Mouse (Mus musculus): Measurements from ENCODE around the gene Map7d1. TPM values are rescaled to one million over a fixed set of nuclear protein-coding genes. Genes with fewer than 3 reads are reported as not detected.

Map7d1 gene
- polyA plus RNA-seq, 1 experiment from 2014 or later: 64.2 TPM

DNA sequence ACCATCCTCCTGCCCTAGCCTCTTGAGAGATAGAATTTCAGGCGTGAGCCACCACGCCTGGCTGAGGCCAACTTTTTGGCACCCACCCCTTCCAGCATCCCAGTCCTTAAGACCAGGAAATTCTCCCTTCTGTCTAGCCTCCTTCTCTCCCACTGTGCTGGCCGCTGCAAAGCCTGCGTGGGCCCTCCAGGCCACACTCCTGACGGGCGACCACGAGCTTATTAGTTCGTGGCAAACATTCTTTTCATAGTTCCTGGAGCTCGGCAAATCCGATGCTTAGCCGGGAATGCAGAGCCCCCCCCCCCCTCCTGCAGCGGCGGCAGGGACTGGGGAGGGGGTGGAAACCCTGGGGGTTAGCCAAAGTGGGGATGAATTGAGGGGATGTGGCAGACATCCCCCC is 35.1 kb upstream of the Map7d1 start:
- H3K4me3 ChIP-seq (ENCODE audit: low read depth, low read length): no peak overlapping the region
- H3K36me3 ChIP-seq (ENCODE audit: control insufficient read depth, insufficient read depth, low read length): no peaks in the 10 kb centered on the region
- DNase-seq (ENCODE audit: low spot score): no peak
- H3K27ac ChIP-seq (replicated peaks; ENCODE audit: low read depth, low read length): 0 out of 2 replicates have a peak overlapping the region, but pooled peaks have one; percentile 36
- ATAC-seq (ENCODE audit: low read depth): no peak
- no peaks in the 10 kb centered on the region for H3K9me3 ChIP-seq (ENCODE audit: control insufficient read depth, low read length)
- H3K4me2 ChIP-seq (ENCODE audit: low read depth, low read length): peak overlapping the region; percentile 31; the same call in 1 of the 2 replicates
- peaks cover 22% of the 10 kb centered on the region for H3K4me1 ChIP-seq (ENCODE audit: control insufficient read depth, insufficient read depth, low read length)
- peak overlapping the region; percentile 34; the same call in 1 of the 2 replicates for H3K9ac ChIP-seq (ENCODE audit: low read depth, low read length)
- 5% methylated on average over 13 of the region's 13 CpGs for WGBS
- H3K27me3 ChIP-seq (replicated peaks; ENCODE audit: control insufficient read depth, insufficient read depth, low read length): peaks cover 3% of the 10 kb centered on the region; the same call in 1 of the 2 replicates

DNA sequence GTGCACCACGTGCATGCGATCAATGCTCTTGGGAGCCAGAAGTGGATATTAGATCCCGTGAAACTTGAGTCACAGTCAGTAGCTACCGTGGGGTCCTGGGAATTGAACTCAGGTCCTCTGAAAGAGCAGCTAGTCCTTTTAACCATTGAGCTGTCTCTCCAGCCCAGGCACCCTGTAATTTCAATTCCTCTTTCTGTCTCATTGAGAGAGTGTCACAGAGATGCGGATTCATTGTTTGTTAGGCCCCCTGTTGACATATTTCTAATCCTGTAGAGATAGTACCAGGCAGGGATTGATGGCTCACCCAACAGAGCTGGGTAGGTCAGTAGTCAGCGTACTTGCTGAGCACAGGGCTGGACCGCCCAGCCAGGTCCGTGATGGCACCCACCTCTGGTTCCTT is 34.2 kb upstream of the Map7d1 start:
- no peaks in the 10 kb centered on the region for H3K36me3 ChIP-seq (ENCODE audit: control insufficient read depth, insufficient read depth, low read length)
- H3K4me2 ChIP-seq (ENCODE audit: low read depth, low read length): peak overlapping the region; percentile 21; the same call in 1 of the 2 replicates
- H3K4me3 ChIP-seq (ENCODE audit: low read depth, low read length): no peak overlapping the region
- DNase-seq (ENCODE audit: low spot score): no peak
- H3K4me1 ChIP-seq (ENCODE audit: control insufficient read depth, insufficient read depth, low read length): peaks cover 23% of the 10 kb centered on the region
- H3K27me3 ChIP-seq (replicated peaks; ENCODE audit: control insufficient read depth, insufficient read depth, low read length): peaks cover 5% of the 10 kb centered on the region; the same call in 1 of the 2 replicates
- H3K27ac ChIP-seq (replicated peaks; ENCODE audit: low read depth, low read length): no peak overlapping the region
- no peaks in the 10 kb centered on the region for H3K9me3 ChIP-seq (ENCODE audit: control insufficient read depth, low read length)
- 0 out of 2 replicates have a peak overlapping the region, but pooled peaks have one; percentile 34 for H3K9ac ChIP-seq (ENCODE audit: low read depth, low read length)
- no peak for ATAC-seq (ENCODE audit: low read depth)
- WGBS: 66% methylated on average over 8 of the region's 8 CpGs

DNA sequence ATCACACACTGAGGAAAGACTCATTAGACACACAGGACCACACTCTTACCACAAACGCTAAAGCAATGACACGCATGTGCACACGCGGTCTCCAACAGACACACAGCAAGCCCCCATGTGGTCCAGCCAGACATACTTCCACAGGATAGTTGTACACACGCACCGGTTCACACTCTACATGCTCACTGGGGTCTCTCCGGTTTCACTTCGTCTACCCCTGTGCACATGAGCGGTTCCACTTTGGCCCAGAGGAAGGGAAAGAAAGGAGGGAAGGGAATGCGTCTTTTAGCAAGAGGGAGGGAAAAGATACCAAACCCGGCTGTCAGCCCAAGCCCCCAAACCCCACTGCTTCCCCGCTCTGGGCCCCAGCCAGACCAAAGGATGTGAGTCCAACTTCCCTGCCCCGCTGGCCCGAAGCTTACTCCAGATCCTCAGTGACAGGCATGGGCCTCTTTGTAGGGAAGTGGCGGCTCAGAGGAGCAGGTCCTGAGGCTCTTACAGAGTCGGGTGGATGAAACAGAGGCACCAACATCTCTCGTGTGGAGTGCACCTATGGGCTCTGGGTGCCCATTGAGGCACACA is 32.0 kb upstream of the Map7d1 start:
- H3K27ac ChIP-seq (replicated peaks; ENCODE audit: low read depth, low read length): peak overlapping the region; percentile 90
- DNase-seq (ENCODE audit: low spot score) (peak; percentile 60), ATAC-seq (ENCODE audit: low read depth) (peak; percentile 54)
- peaks cover 5% of the 10 kb centered on the region; the same call in 1 of the 2 replicates for H3K27me3 ChIP-seq (replicated peaks; ENCODE audit: control insufficient read depth, insufficient read depth, low read length)
- WGBS: 24% methylated on average over 17 of the region's 17 CpGs
- peak overlapping the region; percentile 58 for H3K4me3 ChIP-seq (ENCODE audit: low read depth, low read length)
- no peaks in the 10 kb centered on the region for H3K9me3 ChIP-seq (ENCODE audit: control insufficient read depth, low read length)
- H3K36me3 ChIP-seq (ENCODE audit: control insufficient read depth, insufficient read depth, low read length): no peaks in the 10 kb centered on the region
- peaks cover 26% of the 10 kb centered on the region for H3K4me1 ChIP-seq (ENCODE audit: control insufficient read depth, insufficient read depth, low read length)
- peak overlapping the region; percentile 28; the same call in 1 of the 2 replicates for H3K9ac ChIP-seq (ENCODE audit: low read depth, low read length)
- peak overlapping the region; percentile 64 for H3K4me2 ChIP-seq (ENCODE audit: low read depth, low read length)

DNA sequence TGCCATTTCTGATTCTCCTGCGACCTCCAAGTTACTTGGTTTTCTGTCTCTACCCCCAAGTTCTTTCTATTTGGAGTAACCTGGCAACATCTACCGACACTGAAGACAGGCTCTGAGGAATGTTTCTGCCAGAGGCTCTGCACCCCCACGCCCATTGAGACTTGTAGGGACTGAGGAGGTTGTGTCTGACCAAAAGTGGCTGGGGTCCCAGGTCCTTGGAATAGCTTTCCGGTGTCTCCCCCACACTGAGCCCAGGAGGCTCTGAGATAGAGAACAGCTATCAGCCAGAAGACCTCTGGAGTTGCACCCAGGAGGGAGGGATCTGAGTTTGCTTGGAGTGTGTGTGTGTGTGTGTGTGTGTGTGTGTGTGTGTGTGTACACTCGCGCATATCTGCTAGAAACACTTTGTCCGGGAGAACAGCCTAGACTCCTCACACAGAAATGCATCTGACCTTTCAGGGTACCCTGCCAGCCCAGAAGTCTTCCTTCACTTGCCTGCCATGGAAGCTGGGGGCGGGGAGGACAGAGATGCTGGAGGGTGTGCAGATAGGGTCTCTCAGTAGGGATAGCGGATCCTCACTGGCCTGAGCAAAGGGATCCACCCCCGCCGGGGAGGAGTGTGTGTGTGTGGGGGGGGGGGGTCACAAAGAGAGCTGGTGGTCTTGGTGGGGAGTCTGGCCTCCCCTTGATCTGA is 31.3 kb upstream of the Map7d1 start:
- Histone ChIP-seq H3K9ac (ENCODE audit: low read depth, low read length) (peak overlapping the region; percentile 80), H3K36me3 (ENCODE audit: control insufficient read depth, insufficient read depth, low read length) (no peaks in the 10 kb centered on the region), H3K9me3 (ENCODE audit: control insufficient read depth, low read length) (no peaks in the 10 kb centered on the region), H3K27ac (replicated peaks; ENCODE audit: low read depth, low read length) (peak overlapping the region; percentile 90), H3K4me1 (ENCODE audit: control insufficient read depth, insufficient read depth, low read length) (peaks cover 27% of the 10 kb centered on the region), H3K27me3 (replicated peaks; ENCODE audit: control insufficient read depth, insufficient read depth, low read length) (peaks cover 5% of the 10 kb centered on the region; the same call in 1 of the 2 replicates), H3K4me3 (ENCODE audit: low read depth, low read length) (peak overlapping the region; percentile 58), H3K4me2 (ENCODE audit: low read depth, low read length) (peak overlapping the region; percentile 64)
- WGBS: 29% methylated on average over 10 of the region's 11 CpGs
- DNase-seq (ENCODE audit: low spot score) (peak; percentile 31), ATAC-seq (ENCODE audit: low read depth) (peak; percentile 23; the same call in 1 of the 2 replicates)

DNA sequence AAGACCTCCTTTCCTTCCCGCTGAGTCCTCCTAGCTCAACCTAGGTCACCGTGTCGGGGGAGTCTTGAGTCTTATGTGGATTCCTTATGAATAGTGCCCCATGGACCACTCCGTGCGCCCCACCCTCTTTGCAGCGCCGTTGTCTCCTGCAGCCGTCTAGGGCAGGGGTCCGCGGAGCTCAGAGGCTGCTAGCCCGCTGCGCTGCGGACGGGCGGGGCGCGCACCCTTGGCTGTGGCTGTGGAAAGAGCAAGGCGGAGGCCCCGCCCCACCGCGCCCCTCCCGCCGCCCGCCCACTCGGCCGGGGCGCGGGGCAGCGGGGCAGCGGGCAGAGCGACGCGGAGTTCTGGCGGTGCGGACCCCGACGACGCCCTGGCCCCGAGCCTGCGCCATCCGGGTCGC is 30.3 kb upstream of the Map7d1 start, which contains the start of gene Col8a2:
TSS of gene Col8a2 (plus strand) at position 302 of the 400 bp plus-strand sequence.
- H3K27ac ChIP-seq (replicated peaks; ENCODE audit: low read depth, low read length): peak within 1 kb of the TSS; percentile 90
- H3K9me3 ChIP-seq (ENCODE audit: control insufficient read depth, low read length): no peaks in the 10 kb centered on the region
- H3K27me3 ChIP-seq (replicated peaks; ENCODE audit: control insufficient read depth, insufficient read depth, low read length): peaks cover 5% of the 10 kb centered on the region; the same call in 1 of the 2 replicates
- peak within 1 kb of the TSS; percentile 80 for H3K9ac ChIP-seq (ENCODE audit: low read depth, low read length)
- H3K4me1 ChIP-seq (ENCODE audit: control insufficient read depth, insufficient read depth, low read length): peaks cover 36% of the 10 kb centered on the region
- ATAC-seq (ENCODE audit: low read depth) (peak; percentile 56), DNase-seq (ENCODE audit: low spot score) (peak; percentile 27)
- H3K4me2 ChIP-seq (ENCODE audit: low read depth, low read length): peak within 1 kb of the TSS; percentile 64
- peak within 1 kb of the TSS; percentile 58 for H3K4me3 ChIP-seq (ENCODE audit: low read depth, low read length)
- no peaks in the 10 kb centered on the region for H3K36me3 ChIP-seq (ENCODE audit: control insufficient read depth, insufficient read depth, low read length)
- WGBS: 5% methylated on average over 12 of the region's 42 CpGs

DNA sequence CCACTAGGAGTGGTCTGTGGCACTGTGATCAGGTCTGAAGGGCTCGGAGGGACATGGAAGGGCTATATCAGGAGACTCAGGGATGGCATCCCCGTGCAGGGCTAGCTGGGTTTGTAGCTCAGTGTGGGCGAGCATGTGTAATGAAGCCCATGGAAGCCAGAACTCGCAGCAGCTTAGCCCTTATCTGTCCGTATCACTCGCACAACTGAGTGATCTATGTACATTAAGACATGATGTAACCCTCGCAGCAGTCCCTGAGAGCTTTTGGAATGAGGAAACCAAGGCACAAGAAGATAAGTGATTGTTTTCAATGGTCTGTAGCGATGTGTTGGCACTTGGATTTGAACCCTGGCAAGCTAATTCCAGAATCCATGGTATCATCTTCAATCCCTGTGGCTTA is 27.4 kb upstream of the Map7d1 start:
- no peak overlapping the region for H3K4me3 ChIP-seq (ENCODE audit: low read depth, low read length)
- ATAC-seq (ENCODE audit: low read depth) (no peak), DNase-seq (ENCODE audit: low spot score) (no peak)
- peaks cover 34% of the 10 kb centered on the region for H3K4me1 ChIP-seq (ENCODE audit: control insufficient read depth, insufficient read depth, low read length)
- no peak overlapping the region for H3K27ac ChIP-seq (replicated peaks; ENCODE audit: low read depth, low read length)
- peaks cover 5% of the 10 kb centered on the region; the same call in 1 of the 2 replicates for H3K27me3 ChIP-seq (replicated peaks; ENCODE audit: control insufficient read depth, insufficient read depth, low read length)
- H3K9ac ChIP-seq (ENCODE audit: low read depth, low read length): no peak overlapping the region
- no peaks in the 10 kb centered on the region for H3K36me3 ChIP-seq (ENCODE audit: control insufficient read depth, insufficient read depth, low read length)
- H3K9me3 ChIP-seq (ENCODE audit: control insufficient read depth, low read length): no peaks in the 10 kb centered on the region
- WGBS: 90% methylated on average over 8 of the region's 8 CpGs
- no peak overlapping the region for H3K4me2 ChIP-seq (ENCODE audit: low read depth, low read length)

DNA sequence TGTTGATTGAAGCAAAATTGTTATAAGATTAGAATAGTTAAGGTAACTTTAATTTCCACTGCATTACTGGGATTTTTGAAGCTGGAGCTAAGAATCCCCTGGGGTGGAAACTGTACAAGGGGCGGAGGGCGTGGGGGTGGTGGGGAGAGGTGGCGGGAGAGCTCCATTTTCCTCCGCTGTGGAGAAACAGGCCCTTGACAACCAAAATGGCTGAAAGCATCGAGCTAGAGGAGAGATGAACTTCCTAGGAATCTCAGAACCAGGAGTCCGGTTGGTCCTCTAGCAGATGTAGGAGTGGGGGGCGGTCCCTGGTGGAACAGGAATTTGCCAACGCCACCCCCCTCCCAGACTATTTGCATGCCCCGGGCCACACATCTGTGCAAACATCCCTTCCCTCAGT is 25.6 kb upstream of the Map7d1 start:
- H3K27ac ChIP-seq (replicated peaks; ENCODE audit: low read depth, low read length): peak overlapping the region; percentile 58; the same call in 1 of the 2 replicates

DNA sequence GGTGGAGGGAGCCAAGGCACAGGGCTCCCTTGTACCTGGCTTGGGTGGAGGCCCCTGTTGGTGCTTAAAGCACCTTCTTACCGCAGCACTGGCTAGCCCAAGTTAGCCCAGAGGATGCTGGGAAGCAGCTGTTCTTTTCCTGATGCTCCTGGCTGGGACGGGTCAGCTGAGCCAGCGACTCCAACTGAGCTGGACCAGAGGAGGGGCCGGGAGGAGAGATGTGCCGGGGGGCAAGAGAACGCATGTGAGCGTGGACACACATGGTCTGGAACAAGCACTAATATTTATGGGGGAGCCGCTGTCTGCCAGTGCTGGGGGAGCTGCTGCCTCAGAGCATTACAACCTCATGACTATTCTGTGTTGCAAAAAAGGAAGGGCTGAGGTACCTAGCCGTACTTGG is 22.8 kb upstream of the Map7d1 start:
- Histone ChIP-seq H3K4me3 (ENCODE audit: low read depth, low read length) (no peak overlapping the region), H3K36me3 (ENCODE audit: control insufficient read depth, insufficient read depth, low read length) (peaks cover 10% of the 10 kb centered on the region), H3K27me3 (replicated peaks; ENCODE audit: control insufficient read depth, insufficient read depth, low read length) (no peaks in the 10 kb centered on the region), H3K27ac (replicated peaks; ENCODE audit: low read depth, low read length) (peak overlapping the region; percentile 85), H3K9ac (ENCODE audit: low read depth, low read length) (peak overlapping the region; percentile 28), H3K9me3 (ENCODE audit: control insufficient read depth, low read length) (no peaks in the 10 kb centered on the region), H3K4me1 (ENCODE audit: control insufficient read depth, insufficient read depth, low read length) (peaks cover 29% of the 10 kb centered on the region), H3K4me2 (ENCODE audit: low read depth, low read length) (peak overlapping the region; percentile 43)
- WGBS: 35% methylated on average over 9 of the region's 9 CpGs
- ATAC-seq (ENCODE audit: low read depth) (no peak), DNase-seq (ENCODE audit: low spot score) (no peak)

More for the DNA sequence above, 25.6 kb upstream of the Map7d1 start:
- Histone ChIP-seq H3K27me3 (replicated peaks; ENCODE audit: control insufficient read depth, insufficient read depth, low read length) (0 out of 2 replicates have a peak, but pooled peaks cover 5% of the 10 kb centered on the region), H3K4me2 (ENCODE audit: low read depth, low read length) (0 out of 2 replicates have a peak overlapping the region, but pooled peaks have one; percentile 15), H3K4me1 (ENCODE audit: control insufficient read depth, insufficient read depth, low read length) (peaks cover 36% of the 10 kb centered on the region), H3K4me3 (ENCODE audit: low read depth, low read length) (no peak overlapping the region), H3K9ac (ENCODE audit: low read depth, low read length) (no peak overlapping the region; the same call in 1 of the 2 replicates), H3K9me3 (ENCODE audit: control insufficient read depth, low read length) (no peaks in the 10 kb centered on the region), H3K36me3 (ENCODE audit: control insufficient read depth, insufficient read depth, low read length) (no peaks in the 10 kb centered on the region)
- DNase-seq (ENCODE audit: low spot score) (peak; percentile 24), ATAC-seq (ENCODE audit: low read depth) (no peak)
- WGBS: 37% methylated on average over 9 of the region's 9 CpGs

Measured in embryonic facial prominence, embryonic 14.5 days (tissue).